In the genomic region with DNA sequence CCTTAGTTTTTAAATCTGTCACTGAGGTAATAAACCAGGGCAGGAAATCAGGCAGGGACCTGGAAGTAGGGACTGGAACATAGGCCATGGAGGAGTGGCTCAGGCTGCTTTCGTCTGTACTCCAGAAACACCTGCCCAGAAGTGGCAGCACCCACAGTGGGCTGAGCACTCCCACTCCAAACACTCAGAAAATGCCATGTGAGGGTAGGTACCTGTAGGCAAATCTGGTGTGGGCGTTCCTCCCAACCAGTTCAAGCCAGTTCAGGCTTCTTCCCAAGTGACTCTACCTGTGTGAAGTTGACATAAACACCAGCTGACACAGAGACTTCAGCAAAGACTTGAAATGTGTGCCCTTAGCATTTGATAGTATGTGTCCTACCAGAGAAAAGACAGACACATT, we compare ENCODE assay signal across 25 mouse cellular contexts.
DNase-seq lines count a peak whose midpoint lies in the region; ATAC-seq and TF ChIP-seq lines count a peak whose summit lies in the region.
"Had no signal": no experiment of that assay in that cellular context is flagged by ENCODE, and none has a peak within 500 bp of the region (broad histone marks: within the 10 kb centered on the region; RNA-seq: fewer than 3 reads in every experiment).

No protein-coding gene starts in this region.

- DNase-seq in urinary bladder, postnatal 14 days (ENCODE audit: low spot score): peak; percentile 5
- DNase-seq in urinary bladder, adult 2 months (ENCODE audit: low spot score): no peak
- peak; percentile 70 for DNase-seq in lung, postnatal 0 days (ENCODE audit: low spot score)
- peak; percentile 52 for DNase-seq in lung, postnatal 25 days (ENCODE audit: low spot score)
- DNase-seq in gastrocnemius, postnatal 36 days: no peak
- DNase-seq in left cerebral cortex, adult 2 months (ENCODE audit: extremely low spot score in 1 of 2, low spot score in 2 of 2): no peak
- DNase-seq in Muller cell, postnatal 12 days (ENCODE audit: inconsistent ontology term): no peak
- DNase-seq: adrenal gland, postnatal 10 days; adrenal gland, postnatal 36 days; cerebellum, adult 18-20 months; cerebellum, adult 9-10 months; cerebellum, postnatal 14 days; heart, adult 18-20 months; heart, postnatal 10 days; heart, postnatal 36 days had no signal

- H3K4me3 ChIP-seq in lung, postnatal 0 days (ENCODE audit: low read depth, low read length): no peak overlapping the region
- no peak overlapping the region for H3K4me3 ChIP-seq in left cerebral cortex, adult 2 months
- H3K4me3 ChIP-seq in kidney, embryonic 16.5 days (ENCODE audit: low read length): no peak overlapping the region
- H3K4me3 ChIP-seq: embryonic facial prominence, embryonic 12.5 days; embryonic facial prominence, embryonic 15.5 days; forebrain, embryonic 12.5 days; forebrain, embryonic 15.5 days; heart, embryonic 12.5 days; heart, embryonic 15.5 days had no signal

- H3K27ac ChIP-seq in lung, postnatal 0 days (ENCODE audit: low read length): no peak overlapping the region
- no peak overlapping the region for H3K27ac ChIP-seq in left cerebral cortex, adult 2 months
- H3K27ac ChIP-seq in kidney, embryonic 16.5 days (ENCODE audit: low read length): no peak overlapping the region
- H3K27ac ChIP-seq: embryonic facial prominence, embryonic 12.5 days; embryonic facial prominence, embryonic 15.5 days; forebrain, embryonic 12.5 days; forebrain, embryonic 15.5 days; heart, embryonic 15.5 days; hindbrain, embryonic 14.5 days; hindbrain, postnatal 0 days had no signal

- intact Hi-C loops in gastrocnemius, postnatal 36 days (cut with DNase I): no loop called here
- intact Hi-C loops in left cerebral cortex, adult 2 months (cut with DNase I): no loop called here

- no peaks in the 10 kb centered on the region for H3K27me3 ChIP-seq in lung, postnatal 0 days (replicated peaks; ENCODE audit: insufficient read depth, low read length)
- H3K27me3 ChIP-seq in kidney, embryonic 16.5 days (ENCODE audit: insufficient read depth, low read length): no peaks in the 10 kb centered on the region
- H3K27me3 ChIP-seq: embryonic facial prominence, embryonic 12.5 days; embryonic facial prominence, embryonic 15.5 days; forebrain, embryonic 12.5 days; forebrain, embryonic 15.5 days; heart, embryonic 12.5 days; heart, embryonic 15.5 days; Patski had no signal

- no peak overlapping the region for H3K9ac ChIP-seq in lung, postnatal 0 days (replicated peaks; ENCODE audit: low read depth)
- no peak overlapping the region for H3K9ac ChIP-seq in kidney, embryonic 16.5 days (replicated peaks; ENCODE audit: low read length)
- H3K9ac ChIP-seq: embryonic facial prominence, embryonic 12.5 days; embryonic facial prominence, embryonic 15.5 days; forebrain, embryonic 12.5 days; forebrain, embryonic 15.5 days; heart, embryonic 12.5 days; heart, embryonic 15.5 days; hindbrain, embryonic 14.5 days had no signal

- TF ChIP-seq EP300 in lung, postnatal 0 days (IDR thresholded peaks at IDR 0.05): no peak

- H3K4me1 ChIP-seq in lung, postnatal 0 days (ENCODE audit: insufficient read depth, low read depth, low read length): no peaks in the 10 kb centered on the region
- no peaks in the 10 kb centered on the region for H3K4me1 ChIP-seq in kidney, embryonic 16.5 days (ENCODE audit: insufficient read depth, low read length)
- H3K4me1 ChIP-seq: embryonic facial prominence, embryonic 12.5 days; embryonic facial prominence, embryonic 15.5 days; forebrain, embryonic 12.5 days; forebrain, embryonic 15.5 days; heart, embryonic 12.5 days; heart, embryonic 15.5 days had no signal

- peaks cover 14% of the 10 kb centered on the region for H3K36me3 ChIP-seq in lung, postnatal 0 days (ENCODE audit: insufficient read depth, low read length)
- H3K36me3 ChIP-seq in kidney, embryonic 16.5 days (ENCODE audit: insufficient read depth, low read length): peaks cover 27% of the 10 kb centered on the region

- 64% methylated on average over 2 of the region's 2 CpGs for WGBS in lung, postnatal 0 days
- 76% methylated on average over 2 of the region's 2 CpGs for WGBS in kidney, embryonic 16.5 days

- H3K4me2 ChIP-seq in lung, postnatal 0 days (replicated peaks; ENCODE audit: low read depth, low read length): no peak overlapping the region
- no peak overlapping the region for H3K4me2 ChIP-seq in kidney, embryonic 16.5 days (replicated peaks; ENCODE audit: low read depth, low read length)
- H3K4me2 ChIP-seq: embryonic facial prominence, embryonic 12.5 days; embryonic facial prominence, embryonic 15.5 days; forebrain, embryonic 12.5 days; forebrain, embryonic 15.5 days; heart, embryonic 12.5 days; heart, embryonic 15.5 days; hindbrain, embryonic 14.5 days had no signal

- no peaks in the 10 kb centered on the region for H3K9me3 ChIP-seq in lung, postnatal 0 days (ENCODE audit: low read length)
- no peaks in the 10 kb centered on the region for H3K9me3 ChIP-seq in kidney, embryonic 16.5 days (ENCODE audit: low read length)
- H3K9me3 ChIP-seq: embryonic facial prominence, embryonic 12.5 days; embryonic facial prominence, embryonic 15.5 days; forebrain, embryonic 12.5 days; forebrain, embryonic 15.5 days; heart, embryonic 12.5 days; heart, embryonic 15.5 days had no signal

- no peak for TF ChIP-seq CTCF in lung, postnatal 0 days (IDR thresholded peaks at IDR 0.05)
- TF ChIP-seq CTCF in left cerebral cortex, adult 2 months (IDR thresholded peaks at IDR 0.05): no peak

- ATAC-seq in lung, postnatal 0 days: peak; percentile 93
- ATAC-seq in kidney, embryonic 16.5 days (ENCODE audit: low FRiP score, low TSS enrichment): no peak
- ATAC-seq: forebrain, embryonic 15.5 days; hindbrain, postnatal 0 days; Patski had no signal

Comparison
In these comparisons a context has a peak if more than half of its experiments do, and no peak if none do; other contexts are left out.
1. DNase-seq: peak in urinary bladder, postnatal 14 days (single experiment), lung, postnatal 0 days (single experiment) and lung, postnatal 25 days (single experiment); none in urinary bladder, adult 2 months (single experiment), gastrocnemius, postnatal 36 days (0 of 2), left cerebral cortex, adult 2 months (0 of 2) and Muller cell, postnatal 12 days (single experiment).